Mouse (Mus musculus) hindbrain, embryonic 16.5 days (tissue): ENCODE measurements around the gene Gpr61. TPM values are rescaled to one million over a fixed set of nuclear protein-coding genes. Genes with fewer than 3 reads are reported as not detected.
A peak's percentile ranks its signal among the peaks of the same experiment; 100 is the strongest.

Source experiments
- ATAC-seq: fragments of 200-750 bp; cut with Nextera tagmentation; 2 replicates; pipeline ENCODE4 v1.8.0; 2017; ENCODE audit warnings: moderate TSS enrichment, moderate library complexity
- H3K27ac ChIP-seq: fragments of 300-500 bp; sonication (generic); 2 replicates; pipeline ENCODE4 v1.5.1; 2014; ENCODE audit warnings: low read depth, mild to moderate bottlenecking, control low read depth, low read length, moderate library complexity
- H3K27me3 ChIP-seq: fragments of 300-500 bp; sonication (generic); replicated peaks from 2 replicates; pipeline ENCODE4 v1.6.1; 2014; ENCODE audit warnings: low read length; ENCODE audit not compliant: control insufficient read depth, insufficient read depth
- H3K36me3 ChIP-seq: fragments of 300-500 bp; sonication (generic); 2 replicates; pipeline ENCODE4 v1.6.1; 2014; ENCODE audit warnings: mild to moderate bottlenecking, low read length, moderate library complexity, mixed read lengths; ENCODE audit not compliant: control insufficient read depth, insufficient read depth
- H3K4me1 ChIP-seq: fragments of 300-500 bp; sonication (generic); 2 replicates; pipeline ENCODE4 v1.6.1; 2014; ENCODE audit warnings: low read depth, low read length; ENCODE audit not compliant: control insufficient read depth, insufficient read depth
- H3K4me2 ChIP-seq: fragments of 300-500 bp; sonication (generic); 2 replicates; pipeline ENCODE4 v1.6.1; 2014; ENCODE audit warnings: mild to moderate bottlenecking, low read length, control low read depth, moderate library complexity
- H3K4me3 ChIP-seq: fragments of 300-500 bp; sonication (generic); 2 replicates; pipeline ENCODE4 v1.5.1; 2014; ENCODE audit warnings: mild to moderate bottlenecking, low read length, control low read depth, moderate library complexity
- H3K9ac ChIP-seq: fragments of 300-500 bp; sonication (generic); 2 replicates; pipeline ENCODE4 v1.6.1; 2014; ENCODE audit warnings: low read depth, mild to moderate bottlenecking, control low read depth, low read length, moderate library complexity
- H3K9me3 ChIP-seq: fragments of 300-500 bp; sonication (generic); 2 replicates; pipeline ENCODE4 v1.6.1; 2014; ENCODE audit warnings: mild to moderate bottlenecking, low read length, moderate library complexity; ENCODE audit not compliant: control insufficient read depth
- WGBS: fragments of 180-500 bp; shearing (Covaris S2); extraction: QIAGEN DNeasy Blood & Tissue Kit; methylation state at CpG from one replicate; pipeline ENCODE4 v1.1.7; 2014; 5-methylcytosine and 5-hydroxymethylcytosine counted together
- polyA plus RNA-seq: library from polyadenylated mRNA; unstranded; fragments of >200 nt; fragmentation: Nextera tagmentation; extraction: Ambion mirVana; gene quantifications from 2 replicates; pipeline ENCODE4 v1.2.1, GENCODE M21; 2015

Gene Gpr61
- polyA plus RNA-seq, 1 experiment from 2014 or later = 10.6 TPM

- H3K4me1 ChIP-seq = peaks cover 2% of the 10 kb centered on the region
- H3K9ac ChIP-seq = no peak overlapping the region
- H3K27me3 ChIP-seq = no peaks in the 10 kb centered on the region
- no peaks in the 10 kb centered on the region for H3K36me3 ChIP-seq
- H3K27ac ChIP-seq = no peak overlapping the region
- 89% methylated on average over 1 of the region's 1 CpGs for WGBS
- H3K9me3 ChIP-seq = no peaks in the 10 kb centered on the region
- H3K4me3 ChIP-seq = no peak overlapping the region
- ATAC-seq = no peak
- H3K4me2 ChIP-seq = no peak overlapping the region
These were observed 15.6 kb downstream of the Gpr61 start for GRCm38 (mm10) chr3:108139113-108139512.

GRCm38 (mm10) chr3:108134701-108135100 is 20.0 kb downstream of the Gpr61 start:
- ATAC-seq = peak; percentile 50; the same call in 1 of the 2 replicates
- H3K4me1 ChIP-seq = peaks cover 2% of the 10 kb centered on the region
- no peak overlapping the region for H3K4me2 ChIP-seq

GRCm38 (mm10) chr3:108132484-108132883 is 22.2 kb downstream of the Gpr61 start:
- no peaks in the 10 kb centered on the region for H3K9me3 ChIP-seq
- no peak overlapping the region for H3K4me2 ChIP-seq
- no peak overlapping the region for H3K9ac ChIP-seq
- H3K36me3 ChIP-seq = no peaks in the 10 kb centered on the region
- no peak overlapping the region for H3K4me3 ChIP-seq
- ATAC-seq = no peak
- no peak overlapping the region for H3K27ac ChIP-seq
- H3K4me1 ChIP-seq = peaks cover 2% of the 10 kb centered on the region
- WGBS = 77% methylated on average over 1 of the region's 1 CpGs
- no peaks in the 10 kb centered on the region for H3K27me3 ChIP-seq

More at GRCm38 (mm10) chr3:108134701-108135100, 20.0 kb downstream of the Gpr61 start:
- WGBS = 50% methylated on average over 11 of the region's 11 CpGs
- Histone ChIP-seq H3K4me3 (no peak overlapping the region), H3K9me3 (no peaks in the 10 kb centered on the region), H3K27me3 (no peaks in the 10 kb centered on the region), H3K36me3 (no peaks in the 10 kb centered on the region), H3K27ac (no peak overlapping the region), H3K9ac (no peak overlapping the region)

- 90% methylated on average over 1 of the region's 1 CpGs for WGBS
These were observed 22.9 kb downstream of the Gpr61 start for GRCm38 (mm10) chr3:108131821-108132220.

GRCm38 (mm10) chr3:108131216-108131615 is 23.5 kb downstream of the Gpr61 start:
- no peaks in the 10 kb centered on the region for H3K27me3 ChIP-seq
- ATAC-seq = no peak
- peaks cover 2% of the 10 kb centered on the region for H3K4me1 ChIP-seq
- H3K36me3 ChIP-seq = no peaks in the 10 kb centered on the region
- H3K4me3 ChIP-seq = no peak overlapping the region
- no peaks in the 10 kb centered on the region for H3K9me3 ChIP-seq
- no peak overlapping the region for H3K4me2 ChIP-seq
- H3K27ac ChIP-seq = no peak overlapping the region
- 85% methylated on average over 5 of the region's 5 CpGs for WGBS
- H3K9ac ChIP-seq = no peak overlapping the region

More at GRCm38 (mm10) chr3:108131821-108132220, 22.9 kb downstream of the Gpr61 start:
- H3K9me3 ChIP-seq = no peaks in the 10 kb centered on the region
- no peak for ATAC-seq
- H3K4me1 ChIP-seq = peaks cover 2% of the 10 kb centered on the region
- H3K36me3 ChIP-seq = no peaks in the 10 kb centered on the region
- H3K4me2 ChIP-seq = no peak overlapping the region
- no peak overlapping the region for H3K9ac ChIP-seq
- H3K4me3 ChIP-seq = no peak overlapping the region
- no peak overlapping the region for H3K27ac ChIP-seq
- no peaks in the 10 kb centered on the region for H3K27me3 ChIP-seq

- Histone ChIP-seq H3K9me3 (no peaks in the 10 kb centered on the region), H3K36me3 (no peaks in the 10 kb centered on the region), H3K27ac (no peak overlapping the region), H3K4me2 (no peak overlapping the region), H3K27me3 (no peaks in the 10 kb centered on the region), H3K4me1 (peaks cover 2% of the 10 kb centered on the region), H3K4me3 (no peak overlapping the region), H3K9ac (no peak overlapping the region)
- ATAC-seq = no peak
- WGBS = 95% methylated on average over 4 of the region's 4 CpGs
These were observed 24.9 kb downstream of the Gpr61 start for GRCm38 (mm10) chr3:108129804-108130203.

- H3K4me2 ChIP-seq = no peak overlapping the region
- no peak overlapping the region for H3K9ac ChIP-seq
- H3K9me3 ChIP-seq = no peaks in the 10 kb centered on the region
- H3K27ac ChIP-seq = no peak overlapping the region
- no peaks in the 10 kb centered on the region; the same call in 1 of the 2 replicates for H3K4me1 ChIP-seq
- no peak for ATAC-seq
- no peaks in the 10 kb centered on the region for H3K27me3 ChIP-seq
- H3K36me3 ChIP-seq = no peaks in the 10 kb centered on the region
- no peak overlapping the region for H3K4me3 ChIP-seq
- 81% methylated on average over 4 of the region's 4 CpGs for WGBS
These were observed 25.3 kb downstream of the Gpr61 start for GRCm38 (mm10) chr3:108129367-108129766.

- no peaks in the 10 kb centered on the region for H3K36me3 ChIP-seq
- H3K4me1 ChIP-seq = no peaks in the 10 kb centered on the region; the same call in 1 of the 2 replicates
- no peak overlapping the region for H3K4me3 ChIP-seq
- no peak overlapping the region for H3K27ac ChIP-seq
- H3K9me3 ChIP-seq = no peaks in the 10 kb centered on the region
- no peaks in the 10 kb centered on the region for H3K27me3 ChIP-seq
- H3K9ac ChIP-seq = no peak overlapping the region
- H3K4me2 ChIP-seq = no peak overlapping the region
- 82% methylated on average over 5 of the region's 5 CpGs for WGBS
- ATAC-seq = no peak
These were observed 26.2 kb downstream of the Gpr61 start for GRCm38 (mm10) chr3:108128520-108128919.

GRCm38 (mm10) chr3:108126327-108126726 is 28.4 kb downstream of the Gpr61 start:
- H3K27ac ChIP-seq = no peak overlapping the region
- H3K36me3 ChIP-seq = peaks cover 4% of the 10 kb centered on the region
- no peak overlapping the region for H3K9ac ChIP-seq
- no peaks in the 10 kb centered on the region for H3K9me3 ChIP-seq
- H3K4me2 ChIP-seq = no peak overlapping the region
- WGBS = 92% methylated on average over 3 of the region's 3 CpGs
- H3K4me3 ChIP-seq = no peak overlapping the region
- no peaks in the 10 kb centered on the region for H3K27me3 ChIP-seq
- no peak for ATAC-seq
- no peaks in the 10 kb centered on the region for H3K4me1 ChIP-seq

- 64% methylated on average over 1 of the region's 1 CpGs for WGBS
- ATAC-seq = no peak
These were observed 30.6 kb downstream of the Gpr61 start for GRCm38 (mm10) chr3:108124131-108124530.

More at GRCm38 (mm10) chr3:108124131-108124530, 30.6 kb downstream of the Gpr61 start:
- H3K9me3 ChIP-seq = no peaks in the 10 kb centered on the region
- no peak overlapping the region for H3K9ac ChIP-seq
- H3K36me3 ChIP-seq = peaks cover 8% of the 10 kb centered on the region
- H3K27ac ChIP-seq = no peak overlapping the region
- H3K4me3 ChIP-seq = no peak overlapping the region
- no peak overlapping the region for H3K4me2 ChIP-seq
- H3K4me1 ChIP-seq = no peaks in the 10 kb centered on the region
- no peaks in the 10 kb centered on the region for H3K27me3 ChIP-seq
